Mouse (Mus musculus) heart, postnatal 0 days (tissue): Measurements from ENCODE around the gene Rbm43.

Experiments
- CTCF ChIP-seq: IDR thresholded peaks from 2 replicates; pipeline ENCODE4 v1.5.1; 2016; ENCODE audit warnings: antibody characterized with exemption, control low read depth, low read depth
- EP300 ChIP-seq: IDR thresholded peaks from 2 replicates; pipeline ENCODE4 v1.6.1; 2016; ENCODE audit warnings: antibody characterized with exemption, low read depth

- TF ChIP-seq CTCF: no peak
- no peak for TF ChIP-seq EP300
These were observed 23.1 kb downstream of the Rbm43 start for GRCm38 (mm10) chr2:51911864-51912263.
